Mouse (Mus musculus) urinary bladder, postnatal 4 days (tissue): ENCODE measurements around the gene Slc38a9.

Source experiments
- DNase-seq, 2 experiments: peaks; one replicate each; pipeline ENCODE4 v3.0.0; 2021 to 2022; ENCODE audit warnings: low spot score in 2 of 2

Slc38a9 gene

GRCm38 (mm10) chr13:112660574-112661381, at the start of gene Slc38a9:
Gene Slc38a9 (plus strand): TSS chr13:112660751.
- peak; percentile 85 to 89 for DNase-seq

- no peak for DNase-seq
Measured at GRCm38 (mm10) chr13:112621592-112621991, 39.0 kb upstream of the Slc38a9 start.

DNA sequence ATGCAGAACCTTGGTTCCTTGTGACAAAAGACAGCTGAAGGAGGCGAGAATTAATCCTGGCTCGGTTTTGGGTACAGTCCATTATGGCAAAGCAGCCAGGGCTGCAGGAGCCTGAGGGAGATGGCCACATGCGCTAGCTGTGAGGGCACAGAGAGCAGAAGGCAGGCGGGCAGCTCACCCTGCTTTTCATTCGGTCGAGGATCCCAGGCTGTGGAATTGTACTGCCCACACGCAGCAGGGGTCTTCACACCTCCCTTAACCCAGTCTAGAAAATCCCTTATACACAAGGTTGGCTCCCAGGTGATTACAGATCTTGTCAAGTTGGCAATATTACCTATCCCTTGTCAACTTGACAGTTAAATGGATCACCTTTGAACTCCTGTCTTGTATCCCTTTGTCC, 36.9 kb upstream of the Slc38a9 start:
- no peak for DNase-seq

- DNase-seq, result no peak
Measured at GRCm38 (mm10) chr13:112624622-112625021, 35.9 kb upstream of the Slc38a9 start.

DNA sequence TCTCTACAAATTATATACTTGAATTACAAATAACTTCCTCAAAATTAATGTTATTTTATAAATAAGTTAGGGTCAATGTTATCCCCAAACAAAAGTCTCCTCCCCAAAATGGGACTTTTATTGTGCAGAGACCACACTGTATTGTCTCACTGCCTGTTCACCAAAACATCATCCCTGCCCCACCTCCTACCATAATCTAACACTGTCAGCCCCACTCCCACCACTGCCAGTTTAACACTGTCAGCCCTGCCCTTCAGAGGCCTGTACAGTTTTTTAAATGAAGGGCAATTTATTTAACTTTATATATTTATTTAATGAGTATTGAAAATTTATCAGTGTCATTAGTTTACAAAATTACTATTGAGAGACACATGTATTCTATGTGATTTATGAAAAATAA, 35.0 kb upstream of the Slc38a9 start:
- DNase-seq, result no peak

- no peak for DNase-seq
Measured at GRCm38 (mm10) chr13:112635174-112635837, 25.2 kb upstream of the Slc38a9 start.

DNA sequence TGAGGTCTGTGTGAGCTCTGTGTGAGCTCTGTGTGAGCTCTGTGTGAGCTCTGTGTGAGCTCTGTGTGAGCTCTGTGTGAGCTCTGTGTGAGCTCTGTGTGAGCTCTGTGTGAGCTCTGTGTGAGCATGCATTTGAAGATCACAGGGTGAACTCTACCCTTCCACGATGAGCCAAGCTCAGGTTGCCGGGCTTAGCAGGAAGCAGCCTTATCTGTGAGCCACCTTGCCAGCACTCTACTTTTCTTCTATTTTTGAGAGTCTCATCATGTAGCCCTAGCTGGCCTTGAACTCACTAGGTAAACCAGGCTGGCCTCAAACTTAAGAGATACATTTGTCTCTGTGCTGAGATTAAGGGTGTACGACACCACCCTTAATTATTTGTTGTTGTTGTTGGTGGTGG, 24.1 kb upstream of the Slc38a9 start:
- no peak for DNase-seq

- DNase-seq, result no peak
Measured at GRCm38 (mm10) chr13:112639111-112639510, 21.4 kb upstream of the Slc38a9 start.

GRCm38 (mm10) chr13:112642897-112643296, 17.7 kb upstream of the Slc38a9 start:
- no peak for DNase-seq

GRCm38 (mm10) chr13:112644996-112645395, 15.6 kb upstream of the Slc38a9 start:
- DNase-seq, result no peak

DNA sequence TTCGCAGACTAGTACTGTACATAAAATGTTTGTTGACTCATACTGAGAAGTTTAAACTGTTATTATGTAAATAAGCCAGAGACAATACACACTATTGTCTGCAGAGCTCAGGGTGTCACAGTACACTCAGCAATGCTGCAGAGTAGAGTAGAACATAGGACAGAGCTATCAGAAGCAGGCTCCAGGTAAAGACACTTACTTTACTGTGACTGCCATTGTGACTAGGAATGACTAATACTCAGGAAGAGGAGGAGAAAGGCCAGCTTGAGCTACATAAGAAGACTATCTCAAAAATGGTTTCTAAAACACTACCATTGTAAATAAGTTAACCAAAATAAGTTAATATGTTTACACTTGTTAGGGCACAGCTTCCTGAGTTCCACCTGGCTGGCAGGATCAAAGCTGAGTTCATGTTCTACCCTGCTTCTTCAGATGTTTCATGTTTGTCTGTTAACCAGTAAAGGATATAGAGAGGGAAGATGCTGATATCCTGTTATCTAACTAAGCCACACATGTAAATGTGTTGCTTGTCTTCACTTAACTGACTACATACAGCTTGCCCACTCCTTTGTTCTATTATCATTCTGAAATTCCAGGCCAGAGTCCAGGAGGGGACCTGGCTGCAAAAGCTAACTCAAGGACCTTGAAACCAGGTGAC, 14.9 kb upstream of the Slc38a9 start:
- no peak for DNase-seq

GRCm38 (mm10) chr13:112651183-112651582, 9.4 kb upstream of the Slc38a9 start:
- no peak for DNase-seq

GRCm38 (mm10) chr13:112652205-112652604, 8.3 kb upstream of the Slc38a9 start, which contains the start of gene Ddx4:
Gene Ddx4 (minus strand): TSS chr13:112652475.
- DNase-seq, result no peak

- DNase-seq, result no peak
Measured at GRCm38 (mm10) chr13:112659986-112660573, 471 bp upstream of the Slc38a9 start.

DNA sequence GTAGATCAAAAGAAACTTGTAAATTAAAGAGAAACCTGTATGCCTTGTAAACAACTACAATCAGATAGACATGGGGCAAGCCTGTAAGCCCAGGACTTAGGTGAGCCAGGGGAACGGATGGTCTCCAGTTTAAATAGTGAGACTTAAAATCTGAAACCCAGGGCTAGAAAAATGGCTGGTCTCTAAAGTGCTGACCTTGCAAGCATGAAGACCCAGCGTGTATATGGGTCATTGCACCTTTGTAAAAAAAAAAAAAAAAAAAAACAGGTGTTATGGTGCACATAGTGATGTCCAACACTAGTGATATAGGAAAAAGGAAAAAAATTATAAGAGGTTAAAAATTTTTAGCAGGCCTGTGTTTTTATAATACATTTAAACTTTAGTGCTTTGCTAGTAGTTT, 1.1 kb downstream of the Slc38a9 start:
- no peak for DNase-seq

DNA sequence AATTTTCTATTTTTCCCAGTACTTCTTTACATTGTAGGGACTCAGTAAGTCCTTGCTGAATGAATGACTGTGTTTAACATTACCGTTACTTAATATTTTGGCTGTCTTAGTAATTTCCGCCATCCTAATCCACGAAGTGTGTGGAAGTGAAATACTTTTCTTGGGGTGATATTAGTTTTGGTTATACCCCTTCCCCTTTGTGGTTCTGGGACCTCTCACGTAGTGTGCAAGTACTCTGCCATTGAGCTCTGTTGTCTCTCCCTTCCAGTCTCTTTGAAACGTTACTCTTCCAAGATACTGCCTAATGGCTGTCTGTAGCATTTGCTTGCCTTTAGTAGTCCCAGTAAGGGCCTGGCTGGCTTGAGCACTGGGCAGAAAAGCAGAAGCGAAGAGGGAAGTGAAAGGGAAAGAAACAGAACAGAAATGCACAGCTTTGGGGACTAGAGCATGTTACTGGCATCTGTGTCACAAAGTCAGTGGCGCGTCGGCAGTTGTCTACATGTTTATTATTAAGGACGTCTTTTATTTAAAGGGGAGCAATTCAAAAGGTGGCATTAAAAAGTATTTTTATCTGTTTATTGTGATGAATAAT, 6.0 kb downstream of the Slc38a9 start:
- no peak for DNase-seq

- DNase-seq, result no peak
Measured at GRCm38 (mm10) chr13:112667215-112667614, 6.7 kb downstream of the Slc38a9 start.

- no peak for DNase-seq
Measured at GRCm38 (mm10) chr13:112671708-112672107, 11.2 kb downstream of the Slc38a9 start.

GRCm38 (mm10) chr13:112672797-112673196, 12.2 kb downstream of the Slc38a9 start:
- no peak for DNase-seq

- peak in 1 of 2 experiments; percentile 36 for DNase-seq
Measured at GRCm38 (mm10) chr13:112673899-112674447, 13.4 kb downstream of the Slc38a9 start.

DNA sequence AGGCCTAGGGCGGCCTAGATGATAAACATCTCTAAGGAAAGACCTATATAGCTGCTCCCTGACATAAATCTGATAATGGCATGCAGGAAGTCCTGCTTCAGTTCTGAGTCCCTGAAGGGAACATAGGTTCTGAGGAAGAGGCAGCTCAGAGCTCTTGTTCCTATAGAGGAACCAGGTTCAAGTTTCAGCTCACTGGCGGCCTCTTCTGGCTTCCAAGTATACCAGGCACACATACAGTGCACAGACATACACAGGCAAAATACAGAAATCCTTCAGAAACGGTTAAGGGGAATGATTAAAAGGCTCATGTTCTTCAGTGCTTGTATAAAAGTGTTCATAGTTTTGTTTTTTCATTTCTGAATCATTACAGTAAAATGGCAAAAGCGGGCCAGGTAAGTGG, 17.6 kb downstream of the Slc38a9 start:
- no peak for DNase-seq

DNA sequence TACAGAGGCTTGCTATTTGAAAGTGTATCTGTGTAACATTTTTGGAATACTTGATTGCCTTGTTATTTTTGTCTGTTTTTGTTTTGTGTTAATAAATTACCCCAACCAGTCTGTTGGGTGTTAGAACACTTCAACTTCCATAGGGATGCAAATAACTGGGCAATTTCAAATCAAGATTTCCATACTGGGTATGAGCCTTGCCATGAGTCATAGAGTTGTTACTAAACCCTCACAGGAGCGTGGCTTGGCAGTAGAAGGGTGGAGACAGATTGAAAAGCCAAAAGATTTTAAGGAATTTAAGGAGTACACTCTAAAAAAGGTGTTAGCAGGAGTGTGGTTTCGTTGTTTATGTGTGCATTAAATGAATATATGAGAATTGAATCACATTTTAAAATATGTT, 22.8 kb downstream of the Slc38a9 start:
- DNase-seq, result no peak
